Mouse (Mus musculus) layer of hippocampus, adult 9-11 months (tissue): ENCODE results near the gene Edc4.

Source experiments
- DNase-seq: peaks from one replicate; pipeline ENCODE4 v3.0.0; 2022

Edc4 gene

DNA sequence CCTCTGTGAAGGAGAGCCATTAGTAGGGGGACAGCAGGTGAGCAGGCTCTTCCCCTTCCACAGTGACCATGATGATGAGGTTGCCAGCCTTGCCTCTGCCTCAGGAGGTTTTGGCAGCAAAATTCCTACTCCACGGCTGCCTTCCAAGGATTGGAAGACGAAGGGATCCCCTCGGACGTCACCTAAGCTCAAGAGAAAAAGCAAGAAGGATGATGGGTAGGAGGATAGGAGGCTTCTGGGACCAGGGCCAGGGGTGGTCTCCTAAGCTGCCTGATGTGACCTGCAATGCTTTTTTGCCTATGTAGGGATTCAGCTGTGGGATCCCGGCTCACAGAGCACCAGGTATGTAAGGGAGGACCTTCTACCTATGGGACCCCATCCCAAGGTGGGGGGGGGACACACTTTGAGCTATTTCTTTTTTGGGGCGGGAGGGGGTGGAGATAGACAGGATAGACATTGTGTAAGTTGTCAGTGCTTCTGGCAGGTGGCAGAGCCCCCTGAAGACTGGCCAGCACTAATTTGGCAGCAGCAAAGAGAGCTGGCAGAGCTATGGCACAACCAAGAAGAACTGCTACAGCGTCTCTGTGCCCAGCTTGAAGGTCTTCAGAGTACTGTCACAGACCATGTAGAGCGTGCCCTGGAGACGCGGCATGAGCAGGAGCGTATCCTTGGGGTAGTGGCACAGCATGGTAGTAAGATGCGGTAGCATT lies 9.2 kb downstream of the Edc4 start:
- DNase-seq, result no peak

- peak; percentile 83 for DNase-seq
Measured at GRCm38 (mm10) chr8:105890870-105891269, 10.2 kb downstream of the Edc4 start.

- DNase-seq, result peak; percentile 26
Measured at GRCm38 (mm10) chr8:105892432-105892831, 11.8 kb downstream of the Edc4 start.

- DNase-seq, result peak; percentile 90
Measured at GRCm38 (mm10) chr8:105893339-105893738, 12.7 kb downstream of the Edc4 start, which contains the start of gene Nrn1l. Gene Nrn1l (plus strand): TSS chr8:105893567.

GRCm38 (mm10) chr8:105897801-105898480 lies 17.3 kb downstream of the Edc4 start:
- no peak for DNase-seq

- peak; percentile 90 for DNase-seq
Measured at GRCm38 (mm10) chr8:105900180-105900940, 19.7 kb downstream of the Edc4 start, which contains the start of gene Pskh1. Gene Pskh1 (plus strand): TSS chr8:105900441.

DNA sequence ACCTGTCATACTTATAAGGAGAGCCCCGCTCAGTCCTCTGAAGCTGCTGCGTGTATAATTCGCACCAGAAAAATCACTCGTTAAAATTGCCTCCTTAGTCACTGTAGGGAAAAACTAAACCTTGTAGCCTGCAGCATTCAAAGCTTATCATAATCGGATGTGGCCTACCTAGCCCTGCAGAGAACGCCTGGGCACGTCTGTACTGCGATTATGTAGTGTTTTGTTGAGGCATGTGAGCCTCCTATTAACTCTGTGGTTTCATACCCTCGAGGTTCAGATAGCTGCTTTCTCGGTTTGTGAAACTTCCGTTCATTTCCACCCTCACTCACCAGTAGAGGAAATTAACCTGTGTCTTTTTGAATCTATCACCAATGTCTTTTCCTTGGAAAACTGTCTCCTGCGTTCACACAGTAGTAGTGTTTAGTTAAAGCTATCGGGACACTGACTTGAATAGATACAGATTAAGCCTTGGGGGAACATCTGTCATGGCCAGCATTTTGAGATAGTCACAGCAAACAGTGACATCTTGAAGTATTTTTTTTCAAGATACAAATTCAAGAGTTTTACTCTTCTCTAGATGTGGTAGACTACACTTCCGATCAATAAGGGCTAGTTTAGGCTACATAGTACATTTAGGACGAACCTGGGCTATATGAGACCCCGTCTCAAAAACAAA lies 20.4 kb downstream of the Edc4 start:
- no peak for DNase-seq

GRCm38 (mm10) chr8:105919390-105919789 lies 38.7 kb downstream of the Edc4 start:
- no peak for DNase-seq

DNA sequence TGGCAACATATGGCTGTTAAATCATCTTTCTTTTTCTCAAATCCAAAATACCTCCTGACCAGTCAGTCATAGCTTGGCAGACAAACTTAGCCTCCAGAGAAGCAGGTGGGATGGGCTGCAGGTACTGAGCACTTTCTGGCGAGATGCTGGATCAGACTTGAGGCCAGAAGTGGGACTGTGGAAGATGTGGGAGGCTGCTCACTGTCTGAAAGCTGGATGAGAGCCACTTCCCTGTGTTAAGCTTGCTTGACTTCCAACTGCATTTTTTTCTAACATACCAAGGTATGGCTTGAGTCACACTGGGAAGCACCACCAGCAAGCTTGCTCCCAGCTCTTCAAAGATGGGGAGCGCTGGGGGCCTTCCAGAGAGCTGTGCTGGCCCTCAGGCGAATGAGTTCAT lies 44.4 kb downstream of the Edc4 start:
- no peak for DNase-seq

DNA sequence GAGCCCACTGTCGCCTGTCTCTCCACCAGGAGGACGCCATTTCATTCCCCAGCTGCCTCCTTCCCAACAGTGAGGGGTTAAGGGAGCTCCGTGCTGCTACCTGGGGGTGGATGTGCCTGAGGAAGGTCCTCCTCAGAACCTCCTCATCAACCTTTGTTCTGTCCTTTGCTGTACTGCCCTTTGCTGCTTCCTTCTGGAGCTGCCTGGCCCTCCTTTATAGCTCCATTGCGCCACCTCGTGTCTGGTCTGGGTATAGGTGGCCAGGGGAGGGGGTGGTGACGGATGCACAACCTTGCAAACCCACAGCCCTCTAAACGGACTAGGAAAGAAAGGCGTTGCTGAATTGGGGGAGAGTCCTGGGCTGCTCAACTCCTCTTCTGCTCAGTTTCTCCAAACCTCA lies 49.9 kb downstream of the Edc4 start:
- DNase-seq, result peak; percentile 53

DNA sequence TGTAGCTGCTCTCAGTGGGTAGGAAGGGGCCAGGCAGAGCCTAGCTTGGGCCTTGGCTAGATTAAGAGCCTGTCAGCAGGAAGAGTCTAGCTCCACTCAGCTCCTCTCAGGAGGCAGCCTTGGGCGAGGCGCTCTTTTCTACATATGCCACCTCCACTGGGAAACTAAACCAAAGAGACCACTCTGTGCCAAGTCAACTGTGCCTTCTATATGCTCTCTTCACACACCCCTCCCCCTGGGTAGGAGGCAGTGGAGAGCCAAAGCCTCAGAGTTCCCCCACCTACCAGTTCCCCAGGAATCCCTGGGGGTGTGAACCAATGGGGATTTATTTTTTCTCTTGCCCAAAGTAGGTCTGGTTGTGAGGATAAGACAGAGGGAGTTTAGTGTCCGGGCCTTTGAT lies 50.6 kb downstream of the Edc4 start:
- DNase-seq, result no peak

DNA sequence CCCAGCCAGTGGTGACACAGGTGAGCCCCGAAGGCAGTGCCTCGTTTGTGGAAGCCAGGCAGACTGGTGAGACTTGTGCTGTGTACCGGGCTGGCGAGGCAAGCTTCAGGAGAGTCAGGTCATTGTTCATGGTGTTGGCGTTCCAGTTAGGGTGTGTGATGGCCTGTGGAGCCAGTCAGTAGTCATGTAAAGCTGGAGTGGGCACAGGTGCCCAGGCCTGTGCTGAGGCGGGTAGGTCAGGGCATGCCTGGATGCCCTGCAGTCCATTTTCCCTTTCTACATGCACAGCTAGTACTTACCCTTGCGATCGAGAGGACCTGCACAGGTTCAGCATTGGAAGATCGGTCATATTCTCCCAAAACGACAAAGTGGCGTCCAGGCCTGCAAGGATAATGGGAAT lies 51.8 kb downstream of the Edc4 start:
- DNase-seq, result no peak

- DNase-seq, result no peak
Measured at GRCm38 (mm10) chr8:105933762-105934161, 53.1 kb downstream of the Edc4 start, which contains the start of gene Ctrl. Gene Ctrl (minus strand): TSS chr8:105933862.

- DNase-seq, result no peak
Measured at GRCm38 (mm10) chr8:105935105-105935504, 54.4 kb downstream of the Edc4 start.

DNA sequence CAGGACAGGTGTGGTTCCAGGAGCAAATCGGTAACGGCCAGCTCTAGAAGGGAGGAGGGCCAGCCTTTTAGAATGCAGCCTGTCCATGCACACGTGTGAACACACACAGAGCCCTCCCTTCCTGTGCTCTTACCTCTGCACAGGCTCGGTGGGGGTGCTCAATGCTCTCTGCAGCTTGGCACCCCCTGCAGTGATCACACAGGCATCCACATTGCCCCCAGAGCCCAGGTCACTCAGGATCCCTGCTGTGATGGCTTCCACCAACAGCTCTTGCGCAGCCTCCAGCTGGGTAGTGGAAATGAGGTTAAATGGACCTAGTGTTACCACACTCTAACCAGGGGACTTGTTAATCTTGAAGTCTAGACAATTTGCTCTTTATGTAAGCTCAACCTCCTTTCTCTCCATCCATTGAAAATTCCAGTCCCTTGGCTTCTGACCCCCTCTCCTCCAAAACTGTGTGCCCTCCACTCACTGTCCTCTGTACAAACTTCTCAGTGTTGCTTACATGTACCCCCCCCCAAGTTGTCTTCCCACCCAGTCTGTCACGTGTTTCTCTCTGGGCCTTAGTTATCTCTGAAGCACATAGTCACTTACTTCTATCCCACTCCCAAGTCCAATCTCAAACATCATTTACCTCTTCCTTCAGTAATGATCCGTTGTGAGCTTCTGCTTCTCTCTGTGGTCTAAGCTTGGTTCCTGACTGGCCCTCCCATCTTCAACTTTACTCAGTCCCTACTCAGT lies 55.4 kb downstream of the Edc4 start:
- no peak for DNase-seq

DNA sequence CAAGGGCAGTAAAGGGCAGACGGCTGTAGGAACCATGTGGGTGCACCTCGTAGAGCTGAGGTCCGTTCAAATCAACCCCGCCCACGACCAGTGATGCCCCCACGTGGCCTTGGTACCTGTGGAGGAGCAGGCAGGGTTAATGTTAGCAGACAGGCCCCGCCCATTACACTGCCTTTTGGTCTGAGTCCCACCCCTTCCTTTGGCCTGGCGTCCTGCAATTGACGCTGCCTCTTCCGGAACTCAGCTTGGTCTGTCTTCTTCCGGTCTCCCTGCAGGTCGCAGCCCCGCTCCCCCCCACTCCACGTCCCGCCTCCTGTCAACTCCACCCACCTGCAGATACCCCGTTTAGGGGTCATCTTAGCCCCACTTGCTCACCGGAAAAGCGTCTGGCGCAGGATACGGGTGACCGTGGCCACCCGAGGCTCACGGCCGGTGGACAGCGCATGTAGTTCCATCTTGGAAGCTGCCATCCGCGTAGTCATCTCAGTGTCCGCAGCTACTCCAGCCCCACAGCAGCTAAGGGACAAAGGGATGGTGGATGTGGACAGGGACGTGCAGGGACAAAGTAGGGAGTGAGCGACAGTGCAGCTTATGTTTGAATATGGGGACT lies 56.3 kb downstream of the Edc4 start:
- peak; percentile 93 for DNase-seq

- peak; percentile 36 for DNase-seq
Measured at GRCm38 (mm10) chr8:105937496-105938305, 57.0 kb downstream of the Edc4 start.

GRCm38 (mm10) chr8:105938306-105938669 lies 57.6 kb downstream of the Edc4 start, which contains the start of gene Psmb10:
Gene Psmb10 (minus strand): TSS chr8:105938444.
- no peak for DNase-seq

DNA sequence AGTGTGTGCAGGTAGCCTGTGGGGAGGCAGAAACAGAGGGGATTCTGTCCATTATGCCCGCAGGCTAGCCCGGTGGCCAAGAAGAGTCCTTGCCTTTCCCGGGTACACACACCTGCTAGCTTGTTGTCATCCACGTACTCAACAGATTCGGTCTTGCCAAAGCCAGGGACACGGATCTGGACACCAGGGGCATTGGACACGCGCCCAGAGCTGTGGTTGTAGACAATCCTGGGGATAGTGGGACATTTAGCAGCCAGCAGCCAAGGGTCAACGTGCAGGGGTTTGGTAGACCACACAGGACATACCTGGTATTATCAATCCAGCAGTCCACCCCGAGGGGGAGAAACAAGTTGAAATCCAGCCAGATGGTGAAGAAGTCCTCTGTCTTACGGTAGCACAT lies 61.3 kb downstream of the Edc4 start:
- DNase-seq, result no peak

DNA sequence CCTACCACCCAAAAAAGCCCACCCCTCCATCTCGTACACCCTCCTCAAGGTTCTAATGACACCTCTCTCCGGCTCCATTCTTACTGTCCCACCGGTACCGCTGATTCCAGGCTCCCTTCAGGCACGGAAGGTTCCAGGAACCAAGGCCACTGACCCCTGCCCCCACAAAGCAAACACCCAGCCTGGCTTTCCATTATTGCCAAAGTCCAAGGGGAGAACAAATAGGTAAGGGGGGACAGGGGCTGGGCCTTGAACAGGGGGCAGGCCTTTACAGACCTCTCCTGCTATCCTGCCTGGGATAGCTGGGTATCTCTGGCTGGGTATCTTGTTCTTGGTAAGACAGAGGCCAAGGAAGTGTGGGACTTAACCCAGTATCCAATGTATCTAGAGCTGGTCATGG lies 61.9 kb downstream of the Edc4 start:
- DNase-seq, result no peak

GRCm38 (mm10) chr8:105943321-105943739 lies 62.6 kb downstream of the Edc4 start, which contains the start of gene Lcat:
Gene Lcat (minus strand): TSS chr8:105943382.
- DNase-seq, result peak; percentile 64
